Mouse (Mus musculus): ENCODE measurements around the gene Ap4e1. TPM values are rescaled to one million over a fixed set of nuclear protein-coding genes. Genes with fewer than 3 reads are reported as not detected.

Ap4e1 gene
- polyA plus RNA-seq, 1 experiment from 2014 or later = 11.9 TPM

DNA sequence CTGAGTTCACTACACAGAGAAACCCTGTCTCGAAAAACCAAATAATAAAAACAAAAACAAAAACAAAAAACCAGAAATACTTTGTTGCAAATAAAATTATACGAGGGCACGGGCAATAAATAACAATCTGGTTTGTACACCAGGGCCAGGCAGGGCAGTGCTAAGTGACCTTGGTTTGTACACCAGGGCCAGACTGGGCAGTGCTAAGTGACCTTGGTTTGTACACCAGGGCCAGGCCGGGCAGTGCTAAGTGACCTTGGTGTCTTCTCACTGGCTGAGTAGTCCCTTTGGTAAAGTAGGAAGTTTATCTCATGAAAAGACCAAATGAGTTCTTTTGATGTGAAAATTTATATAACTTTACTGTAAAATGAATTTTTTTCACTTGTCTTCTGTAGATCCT lies 28.8 kb downstream of the Ap4e1 start:
- Histone ChIP-seq H3K9me3 (ENCODE audit: low read depth, low read length) (no peaks in the 10 kb centered on the region), H3K9ac (no peak overlapping the region), H3K27ac (ENCODE audit: low read depth) (no peak overlapping the region), H3K27me3 (ENCODE audit: insufficient read depth, low read length) (no peaks in the 10 kb centered on the region), H3K4me1 (ENCODE audit: insufficient read depth) (no peaks in the 10 kb centered on the region), H3K36me3 (ENCODE audit: insufficient read depth) (peaks cover 44% of the 10 kb centered on the region), H3K4me3 (ENCODE audit: low read depth, low read length) (no peak overlapping the region), H3K4me2 (no peak overlapping the region)
- TF ChIP-seq CTCF (IDR thresholded peaks at IDR 0.05; ENCODE audit: low read depth) = no peak
- DNase-seq (no peak), ATAC-seq (ENCODE audit: insufficient read depth) (no peak)
- 96% methylated on average over 4 of the region's 4 CpGs for WGBS

DNA sequence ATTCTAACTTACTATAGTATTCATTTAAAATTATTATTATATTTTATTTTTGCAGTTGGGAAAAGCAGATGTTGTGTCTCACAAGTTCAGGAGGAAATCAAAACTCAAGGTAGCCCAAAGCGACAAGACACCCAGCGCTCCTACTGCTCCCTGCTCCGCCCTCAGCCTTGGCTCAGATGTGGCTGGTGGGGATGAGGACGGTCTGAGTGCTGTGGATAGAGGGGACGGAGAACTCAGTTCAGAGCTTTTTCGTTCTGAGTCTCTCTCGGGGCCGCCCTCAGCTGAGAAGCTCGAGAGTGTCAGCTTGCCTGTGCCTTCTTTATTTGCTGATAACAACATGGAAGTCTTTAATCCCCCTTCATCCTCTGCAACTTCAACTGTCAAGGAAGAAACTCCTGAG lies 53.0 kb downstream of the Ap4e1 start:
- Histone ChIP-seq H3K27me3 (ENCODE audit: insufficient read depth, low read length) (no peaks in the 10 kb centered on the region), H3K9me3 (ENCODE audit: low read depth, low read length) (no peaks in the 10 kb centered on the region), H3K4me1 (ENCODE audit: insufficient read depth) (no peaks in the 10 kb centered on the region), H3K27ac (ENCODE audit: low read depth) (no peak overlapping the region), H3K9ac (no peak overlapping the region), H3K36me3 (ENCODE audit: insufficient read depth) (peaks cover 65% of the 10 kb centered on the region), H3K4me2 (no peak overlapping the region), H3K4me3 (ENCODE audit: low read depth, low read length) (no peak overlapping the region)
- no peak for TF ChIP-seq CTCF (IDR thresholded peaks at IDR 0.05; ENCODE audit: low read depth)
- ATAC-seq (ENCODE audit: insufficient read depth) (no peak), DNase-seq (no peak)
- WGBS = 91% methylated on average over 9 of the region's 9 CpGs

DNA sequence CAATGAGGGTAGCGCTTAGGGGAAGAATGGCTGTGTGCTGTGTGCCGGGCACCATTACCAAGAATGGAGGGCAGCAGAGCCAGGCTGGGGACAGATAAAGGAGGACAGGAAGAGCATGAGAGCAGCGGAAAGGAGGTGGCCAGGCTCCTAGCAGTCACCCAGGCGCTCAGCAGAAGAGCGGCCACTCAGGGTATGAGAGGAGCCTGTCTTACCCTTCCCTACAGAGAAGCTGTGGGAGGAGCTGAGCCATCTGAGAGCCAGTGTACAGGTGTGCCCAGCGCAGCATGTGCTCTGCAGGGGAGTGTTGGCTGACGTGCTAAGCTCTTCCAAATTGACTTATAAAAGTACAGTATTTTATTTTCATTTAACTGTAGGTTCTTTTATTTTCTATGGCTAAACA lies 60.3 kb downstream of the Ap4e1 start:
- H3K27me3 ChIP-seq (ENCODE audit: insufficient read depth, low read length) = no peaks in the 10 kb centered on the region
- no peak overlapping the region for H3K4me2 ChIP-seq
- DNase-seq (no peak), ATAC-seq (ENCODE audit: insufficient read depth) (no peak)
- TF ChIP-seq CTCF (IDR thresholded peaks at IDR 0.05; ENCODE audit: low read depth) = no peak
- H3K9me3 ChIP-seq (ENCODE audit: low read depth, low read length) = no peaks in the 10 kb centered on the region
- H3K4me1 ChIP-seq (ENCODE audit: insufficient read depth) = no peaks in the 10 kb centered on the region; the same call in 1 of the 2 replicates
- H3K36me3 ChIP-seq (ENCODE audit: insufficient read depth) = 0 out of 2 replicates have a peak, but pooled peaks cover 15% of the 10 kb centered on the region
- no peak overlapping the region for H3K27ac ChIP-seq (ENCODE audit: low read depth)
- 76% methylated on average over 7 of the region's 7 CpGs for WGBS
- no peak overlapping the region for H3K9ac ChIP-seq
- no peak overlapping the region for H3K4me3 ChIP-seq (ENCODE audit: low read depth, low read length)

DNA sequence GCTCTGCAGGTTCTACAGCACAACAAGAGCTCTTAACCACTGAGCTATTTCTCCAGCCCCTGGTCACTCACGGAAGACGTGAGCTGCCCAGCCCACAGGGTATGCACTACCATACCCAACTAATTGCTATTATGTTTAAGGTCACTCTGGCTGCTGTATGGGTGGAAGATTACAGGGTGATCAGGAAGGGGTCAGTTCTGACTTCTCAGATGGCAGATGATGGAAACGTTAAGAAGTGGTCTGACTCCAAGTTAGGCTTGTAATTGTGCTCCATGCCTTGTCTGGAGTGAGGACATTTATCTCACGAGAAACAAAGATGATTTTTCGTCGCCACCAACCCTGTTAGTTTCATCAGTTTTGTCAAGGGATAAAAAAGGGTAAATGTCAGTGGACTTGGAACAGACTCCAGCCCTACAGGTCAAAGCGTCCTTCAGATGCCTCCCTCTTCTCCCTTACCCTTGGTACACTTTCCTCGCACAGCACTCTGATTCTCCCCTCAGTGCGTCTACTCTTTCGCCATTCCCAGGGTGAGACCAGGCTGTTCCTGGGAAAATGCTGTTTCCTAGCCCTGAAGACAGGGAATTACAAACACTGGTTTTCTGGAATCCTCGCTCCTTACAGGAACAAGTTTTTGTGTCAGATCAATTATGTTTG lies 61.4 kb downstream of the Ap4e1 start:
- ATAC-seq (ENCODE audit: insufficient read depth) (no peak), DNase-seq (no peak)
- Histone ChIP-seq H3K4me3 (ENCODE audit: low read depth, low read length) (peak overlapping the region; percentile 63), H3K9me3 (ENCODE audit: low read depth, low read length) (no peaks in the 10 kb centered on the region), H3K36me3 (ENCODE audit: insufficient read depth) (0 out of 2 replicates have a peak, but pooled peaks cover 11% of the 10 kb centered on the region), H3K27me3 (ENCODE audit: insufficient read depth, low read length) (no peaks in the 10 kb centered on the region), H3K9ac (peak overlapping the region; percentile 74), H3K27ac (ENCODE audit: low read depth) (peak overlapping the region; percentile 76; the same call in 1 of the 2 replicates), H3K4me1 (ENCODE audit: insufficient read depth) (no peaks in the 10 kb centered on the region; the same call in 1 of the 2 replicates), H3K4me2 (peak overlapping the region; percentile 70)
- whole genome bisulfite sequencing = 16% methylated on average over 11 of the region's 11 CpGs
- no peak for TF ChIP-seq CTCF (IDR thresholded peaks at IDR 0.05; ENCODE audit: low read depth)

DNA sequence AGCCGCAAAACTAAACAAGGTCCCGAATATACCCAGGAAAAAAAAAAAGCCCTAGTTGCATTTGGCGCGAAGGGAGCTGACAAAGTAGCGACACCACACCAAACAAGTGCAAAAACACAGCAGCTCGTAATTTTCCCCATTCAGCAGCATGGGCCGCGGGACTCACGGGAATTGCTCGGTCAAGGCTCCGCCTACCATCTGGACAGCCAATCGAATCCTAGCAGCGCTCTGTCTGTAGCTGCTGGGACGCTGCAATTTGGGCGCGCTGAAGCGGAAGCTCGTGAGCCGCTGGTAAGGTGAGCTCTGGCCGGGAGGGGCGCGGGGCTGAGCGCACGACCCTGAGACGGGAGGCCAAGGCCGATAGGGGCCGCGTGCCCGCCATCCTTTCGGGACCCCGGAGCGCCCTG lies 61.9 kb downstream of the Ap4e1 start, which contains the start of gene Blvra:
TSS of gene Blvra (plus strand) at position 231 of the 407 bp plus-strand sequence.
- no peaks in the 10 kb centered on the region; the same call in 1 of the 2 replicates for H3K4me1 ChIP-seq (ENCODE audit: insufficient read depth)
- peak within 1 kb of the TSS; percentile 76 for H3K27ac ChIP-seq (ENCODE audit: low read depth)
- 0 out of 2 replicates have a peak, but pooled peaks cover 11% of the 10 kb centered on the region for H3K36me3 ChIP-seq (ENCODE audit: insufficient read depth)
- peak; percentile 99 for ATAC-seq (ENCODE audit: insufficient read depth)
- peak; percentile 6; the same call in 1 of the 2 replicates for TF ChIP-seq CTCF (IDR thresholded peaks at IDR 0.05; ENCODE audit: low read depth)
- peak within 1 kb of the TSS; percentile 70 for H3K4me2 ChIP-seq
- no peaks in the 10 kb centered on the region for H3K27me3 ChIP-seq (ENCODE audit: insufficient read depth, low read length)
- peak; percentile 96 for DNase-seq
- H3K4me3 ChIP-seq (ENCODE audit: low read depth, low read length) = peak within 1 kb of the TSS; percentile 63
- no peaks in the 10 kb centered on the region for H3K9me3 ChIP-seq (ENCODE audit: low read depth, low read length)
- under 1% methylated on average over 32 of the region's 32 CpGs for WGBS
- peak within 1 kb of the TSS; percentile 74 for H3K9ac ChIP-seq

DNA sequence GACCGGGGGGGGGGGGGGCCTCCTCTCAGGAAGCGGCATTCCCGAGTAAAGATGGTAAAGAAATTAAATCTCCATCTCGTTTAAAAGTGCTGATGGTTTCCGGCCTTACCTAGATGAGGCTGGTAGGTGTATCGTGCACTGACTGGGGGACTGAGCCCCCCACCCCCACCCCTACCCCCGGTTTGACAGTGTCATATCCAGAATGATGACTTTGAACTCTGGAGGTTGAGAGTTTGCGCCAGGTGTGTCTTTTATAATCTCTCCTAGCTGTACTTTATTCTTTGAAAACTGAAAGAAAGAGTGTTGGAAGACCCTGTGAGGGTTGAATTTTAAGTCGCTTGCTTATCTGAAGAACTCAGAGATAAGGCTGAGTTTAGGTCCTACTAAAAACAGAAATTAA lies 62.4 kb downstream of the Ap4e1 start:
- no peaks in the 10 kb centered on the region; the same call in 1 of the 2 replicates for H3K4me1 ChIP-seq (ENCODE audit: insufficient read depth)
- peak overlapping the region; percentile 63 for H3K4me3 ChIP-seq (ENCODE audit: low read depth, low read length)
- H3K36me3 ChIP-seq (ENCODE audit: insufficient read depth) = 0 out of 2 replicates have a peak, but pooled peaks cover 11% of the 10 kb centered on the region
- H3K27me3 ChIP-seq (ENCODE audit: insufficient read depth, low read length) = no peaks in the 10 kb centered on the region
- H3K9me3 ChIP-seq (ENCODE audit: low read depth, low read length) = no peaks in the 10 kb centered on the region
- DNase-seq (no peak), ATAC-seq (ENCODE audit: insufficient read depth) (peak; percentile 62; the same call in 1 of the 2 replicates)
- peak overlapping the region; percentile 76 for H3K27ac ChIP-seq (ENCODE audit: low read depth)
- TF ChIP-seq CTCF (IDR thresholded peaks at IDR 0.05; ENCODE audit: low read depth) = no peak
- WGBS = 6% methylated on average over 9 of the region's 9 CpGs
- H3K4me2 ChIP-seq = peak overlapping the region; percentile 70
- H3K9ac ChIP-seq = peak overlapping the region; percentile 74

DNA sequence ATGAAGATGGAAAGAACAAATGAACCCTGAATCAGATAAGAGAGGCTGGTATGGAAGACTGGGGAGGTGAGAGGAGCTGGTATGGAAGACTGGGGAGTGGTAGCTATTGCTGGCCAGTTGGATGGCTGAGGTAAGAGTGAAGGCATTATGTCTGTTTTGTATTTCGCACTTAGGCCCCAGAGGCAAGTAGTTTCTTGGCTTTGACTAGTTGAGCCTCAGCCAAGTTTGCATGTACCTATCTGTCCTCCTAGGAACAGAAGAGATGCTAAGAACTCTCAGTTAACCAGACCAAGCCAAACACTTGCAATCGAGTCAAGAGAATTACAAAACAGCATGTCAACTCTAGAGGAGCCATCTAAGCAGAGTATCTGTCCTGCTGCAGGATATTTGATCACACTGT lies 65.6 kb downstream of the Ap4e1 start:
- DNase-seq = no peak

More for the DNA sequence above, 65.6 kb downstream of the Ap4e1 start:
- Histone ChIP-seq H3K9ac (no peak overlapping the region), H3K4me3 (ENCODE audit: low read depth, low read length) (no peak overlapping the region), H3K4me2 (no peak overlapping the region), H3K4me1 (ENCODE audit: insufficient read depth) (no peaks in the 10 kb centered on the region; the same call in 1 of the 2 replicates), H3K36me3 (ENCODE audit: insufficient read depth) (no peaks in the 10 kb centered on the region), H3K27me3 (ENCODE audit: insufficient read depth, low read length) (no peaks in the 10 kb centered on the region), H3K9me3 (ENCODE audit: low read depth, low read length) (no peaks in the 10 kb centered on the region), H3K27ac (ENCODE audit: low read depth) (no peak overlapping the region)
- no peak for ATAC-seq (ENCODE audit: insufficient read depth)
- 79% methylated on average over 2 of the region's 2 CpGs for WGBS
- no peak for TF ChIP-seq CTCF (IDR thresholded peaks at IDR 0.05; ENCODE audit: low read depth)
